Mouse (Mus musculus) E14TG2a.4 (cell line): ENCODE measurements around the gene Ckm.

Experiments
- H3K27me3 ChIP-seq: 2 replicates; pipeline ENCODE4 v1.6.1; 2014; ENCODE audit warnings: low read length, control low read depth; ENCODE audit not compliant: insufficient read depth
- H3K36me3 ChIP-seq: 2 replicates; pipeline ENCODE4 v1.6.1; 2014; ENCODE audit warnings: low read length, control low read depth; ENCODE audit not compliant: insufficient read depth
- H3K4me1 ChIP-seq: replicated peaks from 2 replicates; pipeline ENCODE4 v1.6.1; 2014; ENCODE audit warnings: low read depth, low read length, control low read depth
- H3K4me3 ChIP-seq: replicated peaks from 2 replicates; pipeline ENCODE4 v1.5.1; 2014; ENCODE audit warnings: mild to moderate bottlenecking, low read length
- H3K9me3 ChIP-seq: 2 replicates; pipeline ENCODE4 v1.6.1; 2014; ENCODE audit warnings: low read length, control low read depth
- CTCF ChIP-seq: conservative IDR thresholded peaks from 2 replicates; pipeline ENCODE4 v1.5.1; 2014; ENCODE audit warnings: low read length
- NANOG ChIP-seq: IDR thresholded peaks from 2 replicates; pipeline ENCODE4 v1.6.1; 2014; ENCODE audit warnings: borderline replicate concordance, low read length, mixed read lengths
- POU5F1 ChIP-seq: IDR thresholded peaks from 2 replicates; pipeline ENCODE4 v1.6.1; 2014; ENCODE audit warnings: low read length, borderline replicate concordance

Gene Ckm

DNA sequence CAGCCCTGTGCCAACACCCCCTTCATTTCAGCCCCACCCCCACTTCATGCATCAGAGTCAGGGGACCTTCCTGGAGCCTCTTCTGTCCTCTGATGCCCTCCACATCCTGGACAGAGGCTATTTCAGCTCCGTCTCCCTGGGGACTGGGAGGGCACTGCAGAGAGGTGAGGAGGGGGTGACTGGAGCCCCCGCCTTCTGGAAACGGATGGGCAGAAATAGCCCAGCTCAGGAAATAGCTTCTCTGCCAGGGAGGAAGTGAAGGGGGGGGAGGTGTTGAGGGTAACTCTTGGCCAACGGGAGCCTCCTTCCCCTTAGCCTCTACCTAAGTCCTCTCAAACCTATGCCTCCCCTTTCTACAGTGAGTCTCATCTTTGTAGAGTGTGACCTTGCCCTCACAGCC lies 67.8 kb downstream of the Ckm start:
- peaks cover 52% of the 10 kb centered on the region for H3K4me1 ChIP-seq
- TF ChIP-seq CTCF (no peak), POU5F1 (no peak), NANOG (no peak)

More for the DNA sequence above, 67.8 kb downstream of the Ckm start:
- Histone ChIP-seq H3K4me3 (no peak overlapping the region), H3K27me3 (peaks cover 73% of the 10 kb centered on the region), H3K36me3 (no peaks in the 10 kb centered on the region), H3K9me3 (peaks cover 4% of the 10 kb centered on the region; the same call in 1 of the 2 replicates)
